In the genomic region with DNA sequence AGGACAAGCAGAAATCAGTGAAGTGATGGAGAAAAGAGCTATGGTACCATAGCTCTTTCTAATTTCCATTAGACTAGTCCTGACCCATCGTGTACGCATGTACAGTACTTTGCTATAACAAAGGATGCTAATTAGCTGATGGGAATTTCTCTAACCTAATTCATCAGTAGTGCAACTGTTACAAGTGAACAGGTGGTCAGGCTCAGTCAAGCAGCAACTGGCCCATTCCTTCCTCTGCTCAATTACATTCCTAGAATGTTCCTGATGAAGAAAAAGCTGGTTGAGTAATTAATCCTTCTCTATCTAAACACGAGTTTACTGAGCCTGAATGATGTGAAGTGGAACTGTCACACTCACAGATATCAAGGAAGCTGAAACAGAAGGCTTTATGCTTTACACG, we compare ENCODE assay signal across 12 mouse cellular contexts.
"Had no signal": no experiment of that assay in that cellular context is flagged by ENCODE, and none has a peak within 500 bp of the region (broad histone marks: within the 10 kb centered on the region; RNA-seq: fewer than 3 reads in every experiment).

No protein-coding gene starts in this region.

- H3K36me3 ChIP-seq: limb, embryonic 12.5 days; midbrain, embryonic 12.5 days; neural tube, embryonic 15.5 days had no signal

- H3K4me1 ChIP-seq: limb, embryonic 12.5 days; midbrain, embryonic 12.5 days; neural tube, embryonic 15.5 days had no signal

- ATAC-seq: intestine, postnatal 0 days had no signal

- H3K27me3 ChIP-seq: limb, embryonic 12.5 days; midbrain, embryonic 12.5 days; neural tube, embryonic 15.5 days had no signal

- H3K4me2 ChIP-seq: limb, embryonic 12.5 days; midbrain, embryonic 12.5 days; neural tube, embryonic 15.5 days had no signal

- H3K27ac ChIP-seq: limb, embryonic 12.5 days; liver, embryonic 14.5 days; midbrain, embryonic 12.5 days; neural tube, embryonic 15.5 days had no signal

- DNase-seq: kidney, postnatal 10 days; layer of hippocampus, adult 9-11 months; layer of hippocampus, postnatal 36 days; lung, adult 18-20 months; right cerebral cortex, postnatal 4 days; spleen, adult 18-20 months; thymus, postnatal 4 days had no signal

- H3K4me3 ChIP-seq: limb, embryonic 12.5 days; midbrain, embryonic 12.5 days; neural tube, embryonic 15.5 days had no signal

- H3K9me3 ChIP-seq: limb, embryonic 12.5 days; midbrain, embryonic 12.5 days; neural tube, embryonic 15.5 days had no signal

- H3K9ac ChIP-seq: limb, embryonic 12.5 days; liver, embryonic 14.5 days; midbrain, embryonic 12.5 days; neural tube, embryonic 15.5 days had no signal
